Mouse (Mus musculus) thymus, postnatal 36 days (tissue): Measurements from ENCODE around the gene Adgrv1.
"Not testable (repeated sequence)": the region's sequence is repeated elsewhere in the genome, so short reads cannot be mapped to it uniquely, and the experiment has no call there.

ENCODE experiments used
- DNase-seq, 2 experiments: peaks; one replicate each; pipeline ENCODE4 v3.0.0; 2022; ENCODE audit warnings: mixed read lengths in 2 of 2

The Adgrv1 gene

GRCm38 (mm10) chr13:81632720-81633415, at the start of gene Adgrv1:
TSS of gene Adgrv1 (minus strand) at chr13:81633154.
- DNase-seq = no peak

GRCm38 (mm10) chr13:81675333-81675732, 42.4 kb upstream of the Adgrv1 start:
- no peak for DNase-seq

GRCm38 (mm10) chr13:81667713-81668112, 34.8 kb upstream of the Adgrv1 start:
- DNase-seq = no peak

- no peak for DNase-seq
Measured at GRCm38 (mm10) chr13:81664331-81664698, 31.4 kb upstream of the Adgrv1 start.

GRCm38 (mm10) chr13:81663566-81664330, 30.8 kb upstream of the Adgrv1 start:
- DNase-seq = no peak

GRCm38 (mm10) chr13:81658053-81658752, 25.2 kb upstream of the Adgrv1 start:
- DNase-seq = no peak

GRCm38 (mm10) chr13:81657351-81658052, 24.5 kb upstream of the Adgrv1 start, which contains the start of gene Lysmd3:
TSS of gene Lysmd3 (plus strand) at chr13:81657663.
- DNase-seq = peak; percentile 89 to 93

GRCm38 (mm10) chr13:81657008-81657350, 24.0 kb upstream of the Adgrv1 start:
- no peak for DNase-seq

- DNase-seq = no peak
Measured at GRCm38 (mm10) chr13:81656091-81656850, 23.3 kb upstream of the Adgrv1 start.

- not testable (repeated sequence) for DNase-seq
Measured at GRCm38 (mm10) chr13:81650382-81650781, 17.4 kb upstream of the Adgrv1 start.

- DNase-seq = no peak
Measured at GRCm38 (mm10) chr13:81646348-81646747, 13.4 kb upstream of the Adgrv1 start.

GRCm38 (mm10) chr13:81644047-81644565, 11.2 kb upstream of the Adgrv1 start:
- DNase-seq = no peak

GRCm38 (mm10) chr13:81642491-81643149, 9.7 kb upstream of the Adgrv1 start:
- DNase-seq = no peak

GRCm38 (mm10) chr13:81641289-81642045, 8.5 kb upstream of the Adgrv1 start:
- DNase-seq = peak in 1 of 2 experiments; percentile 18

- DNase-seq = no peak
Measured at GRCm38 (mm10) chr13:81640881-81641280, 7.9 kb upstream of the Adgrv1 start.

GRCm38 (mm10) chr13:81639624-81640023, 6.7 kb upstream of the Adgrv1 start:
- no peak for DNase-seq

- no peak for DNase-seq
Measured at GRCm38 (mm10) chr13:81630566-81630965, 2.4 kb downstream of the Adgrv1 start.

GRCm38 (mm10) chr13:81629395-81629794, 3.6 kb downstream of the Adgrv1 start:
- no peak for DNase-seq

- DNase-seq = no peak
Measured at GRCm38 (mm10) chr13:81628631-81629190, 4.2 kb downstream of the Adgrv1 start.

- not testable (repeated sequence) for DNase-seq
Measured at GRCm38 (mm10) chr13:81627861-81628260, 5.1 kb downstream of the Adgrv1 start.
